Mouse (Mus musculus) heart, adult 9 months (tissue): ENCODE measurements around the gene Rufy1.

Source experiments
- DNase-seq, 2 experiments: peaks; one replicate each; pipeline ENCODE4 v3.0.0; 2022; ENCODE audit warnings: low spot score in 2 of 2

Gene Rufy1

GRCm38 (mm10) chr11:50426056-50426455 lies 4.9 kb downstream of the Rufy1 start:
- DNase-seq = no peak

GRCm38 (mm10) chr11:50421934-50422780 lies 8.8 kb downstream of the Rufy1 start:
- peak; percentile 12 to 34 for DNase-seq

GRCm38 (mm10) chr11:50421461-50421860 lies 9.5 kb downstream of the Rufy1 start:
- DNase-seq = no peak

GRCm38 (mm10) chr11:50417856-50418255 lies 13.1 kb downstream of the Rufy1 start:
- DNase-seq = no peak

GRCm38 (mm10) chr11:50415563-50416241 lies 15.2 kb downstream of the Rufy1 start:
- DNase-seq = no peak

GRCm38 (mm10) chr11:50407235-50407634 lies 23.7 kb downstream of the Rufy1 start:
- no peak for DNase-seq

GRCm38 (mm10) chr11:50403367-50404014 lies 27.4 kb downstream of the Rufy1 start:
- DNase-seq = peak; percentile 19 to 38

- no peak for DNase-seq
These were observed 28.4 kb downstream of the Rufy1 start for GRCm38 (mm10) chr11:50402481-50402880.

GRCm38 (mm10) chr11:50398803-50399202 lies 32.1 kb downstream of the Rufy1 start:
- DNase-seq = no peak

GRCm38 (mm10) chr11:50397316-50397715 lies 33.6 kb downstream of the Rufy1 start:
- no peak for DNase-seq

- no peak for DNase-seq
These were observed 34.1 kb downstream of the Rufy1 start for GRCm38 (mm10) chr11:50396766-50397307.

- DNase-seq = no peak
These were observed 36.2 kb downstream of the Rufy1 start for GRCm38 (mm10) chr11:50394731-50395130.

- DNase-seq = no peak
These were observed 37.6 kb downstream of the Rufy1 start for GRCm38 (mm10) chr11:50393306-50393705.

- no peak for DNase-seq
These were observed 39.5 kb downstream of the Rufy1 start for GRCm38 (mm10) chr11:50391272-50391960.

- DNase-seq = no peak
These were observed 41.3 kb downstream of the Rufy1 start for GRCm38 (mm10) chr11:50389616-50390015.

GRCm38 (mm10) chr11:50389011-50389410 lies 41.9 kb downstream of the Rufy1 start:
- no peak for DNase-seq

- DNase-seq = no peak
These were observed 42.6 kb downstream of the Rufy1 start for GRCm38 (mm10) chr11:50388217-50388929.

GRCm38 (mm10) chr11:50387697-50388096 lies 43.2 kb downstream of the Rufy1 start:
- DNase-seq = no peak

GRCm38 (mm10) chr11:50387167-50387679 lies 43.7 kb downstream of the Rufy1 start:
- no peak for DNase-seq

GRCm38 (mm10) chr11:50381311-50381710 lies 49.6 kb downstream of the Rufy1 start:
- no peak for DNase-seq
